Mouse (Mus musculus) MEL (cell line): ENCODE measurements at regions not wholly inside any gene's neighbourhood (a gene's known extent, or its start where the extent isn't known, plus 50 kb on each side); places are given as distances from the start of the nearest gene placed in this dataset.

ENCODE experiments used
- DNase-seq: peaks from one replicate; pipeline ENCODE4 v3.0.0; 2011; ENCODE audit warnings: low read depth, low spot score
- H3K27ac ChIP-seq: 2 replicates; pipeline ENCODE4 v1.5.1; 2012; ENCODE audit warnings: low read depth, mild to moderate bottlenecking, control low read depth, low read length, moderate library complexity; ENCODE audit not compliant: control insufficient read depth
- H3K27me3 ChIP-seq, 2 experiments: fragments of 150-350 bp in 1 of 2; sonication (generic) in 1 of 2; 2 replicates each; pipeline ENCODE4 v1.6.1; 2012; ENCODE audit warnings: low read length in 2 of 2, mild to moderate bottlenecking in 2 of 2, improper control_type of control experiment in 1 of 2, moderate library complexity in 1 of 2; ENCODE audit not compliant: insufficient read depth in 2 of 2, control insufficient read depth in 1 of 2
- H3K36me3 ChIP-seq, 2 experiments: 2 replicates each; pipeline ENCODE4 v1.6.1; 2012 to 2014; ENCODE audit warnings: low read length in 2 of 2, improper control_type of control experiment in 1 of 2, inconsistent platforms in 1 of 2, mild to moderate bottlenecking in 1 of 2; ENCODE audit not compliant: insufficient read depth in 2 of 2, control insufficient read depth in 1 of 2
- H3K4me1 ChIP-seq, 2 experiments: fragments of 150-350 bp in 1 of 2; sonication (generic) in 1 of 2; 2 replicates each; pipeline ENCODE4 v1.6.1; 2012; ENCODE audit warnings: low read length in 2 of 2, improper control_type of control experiment in 1 of 2, mild to moderate bottlenecking in 1 of 2; ENCODE audit not compliant: insufficient read depth in 2 of 2, control insufficient read depth in 1 of 2
- H3K4me3 ChIP-seq, 2 experiments: fragments of 150-350 bp in 1 of 2; sonication (generic) in 1 of 2; 2 replicates each; pipeline ENCODE4 v1.5.1; 2012; ENCODE audit warnings: low read depth in 2 of 2, low read length in 2 of 2, mild to moderate bottlenecking in 2 of 2, moderate library complexity in 2 of 2, control low read depth in 1 of 2, improper control_type of control experiment in 1 of 2; ENCODE audit not compliant: control insufficient read depth in 1 of 2, insufficient read depth in 1 of 2
- H3K79me2 ChIP-seq: 2 replicates; pipeline ENCODE4 v1.6.1; 2012; ENCODE audit warnings: mild to moderate bottlenecking, low read length, moderate library complexity; ENCODE audit not compliant: control insufficient read depth, poor library complexity, insufficient read depth
- H3K9ac ChIP-seq: 2 replicates; pipeline ENCODE4 v1.6.1; 2012; ENCODE audit warnings: low read depth, mild to moderate bottlenecking, control low read depth, low read length, moderate library complexity; ENCODE audit not compliant: control insufficient read depth, poor library complexity, severe bottlenecking
- H3K9me3 ChIP-seq: fragments of 150-350 bp; sonication (generic); replicated peaks from 2 replicates; pipeline ENCODE4 v1.6.1; 2012; ENCODE audit warnings: mild to moderate bottlenecking, low read length, improper control_type of control experiment, moderate library complexity; ENCODE audit not compliant: insufficient read depth
- CHD1 ChIP-seq: IDR thresholded peaks from 2 replicates; pipeline ENCODE4 v1.6.1; 2012; ENCODE audit warnings: low read depth, mild to moderate bottlenecking, inconsistent platforms, low read length, improper control_type of control experiment
- CHD2 ChIP-seq: IDR thresholded peaks from 2 replicates; pipeline ENCODE4 v1.6.1; 2011; ENCODE audit warnings: low read length, improper control_type of control experiment
- CTCF ChIP-seq, 3 experiments: IDR thresholded peaks in 2 of 3; conservative IDR thresholded peaks in 1 of 3; 2 replicates each; pipeline ENCODE4 v1.5.1; 2011 to 2012; ENCODE audit warnings: low read length in 3 of 3, low read depth in 2 of 3, mild to moderate bottlenecking in 2 of 3, improper control_type of control experiment in 1 of 3, inconsistent platforms in 1 of 3, mixed read lengths in 1 of 3, moderate library complexity in 1 of 3; ENCODE audit not compliant: control insufficient read depth in 1 of 3, insufficient read depth in 1 of 3, poor library complexity in 1 of 3, severe bottlenecking in 1 of 3
- E2F4 ChIP-seq: IDR thresholded peaks from 2 replicates; pipeline ENCODE4 v1.6.1; 2011; ENCODE audit warnings: low read depth, low read length, improper control_type of control experiment, borderline replicate concordance
- ELF1 ChIP-seq: IDR thresholded peaks from 2 replicates; pipeline ENCODE4 v1.6.1; 2014; ENCODE audit warnings: low read depth, mild to moderate bottlenecking, inconsistent platforms, low read length, improper control_type of control experiment, moderate library complexity
- EP300 ChIP-seq, 2 experiments: IDR thresholded peaks; 2 replicates each; pipeline ENCODE4 v1.6.1; 2011; ENCODE audit warnings: improper control_type of control experiment in 2 of 2, low read length in 2 of 2, low read depth in 1 of 2, mild to moderate bottlenecking in 1 of 2
- ETS1 ChIP-seq: IDR thresholded peaks from 2 replicates; pipeline ENCODE4 v1.6.1; 2012; ENCODE audit warnings: low read depth, mild to moderate bottlenecking, inconsistent platforms, low read length, improper control_type of control experiment, moderate library complexity
- GABPA ChIP-seq: IDR thresholded peaks from 2 replicates; pipeline ENCODE4 v1.6.1; 2012; ENCODE audit warnings: low read depth, mild to moderate bottlenecking, inconsistent platforms, low read length, improper control_type of control experiment, moderate library complexity
- GATA1 ChIP-seq: IDR thresholded peaks from 2 replicates; pipeline ENCODE4 v1.6.1; 2011; ENCODE audit warnings: low read depth, low read length, improper control_type of control experiment
- HCFC1 ChIP-seq: IDR thresholded peaks from 2 replicates; pipeline ENCODE4 v1.6.1; 2012; ENCODE audit warnings: low read depth, mild to moderate bottlenecking, inconsistent platforms, low read length, improper control_type of control experiment, moderate library complexity
- JUND ChIP-seq: IDR thresholded peaks from 2 replicates; pipeline ENCODE4 v1.6.1; 2011; ENCODE audit warnings: low read depth, mild to moderate bottlenecking, improper control_type of control experiment, low read length
- KAT2A ChIP-seq: conservative IDR thresholded peaks from 2 replicates; pipeline ENCODE4 v1.6.1; 2012; ENCODE audit warnings: low read depth, low read length, improper control_type of control experiment, inconsistent platforms
- MAFK ChIP-seq: IDR thresholded peaks from 2 replicates; pipeline ENCODE4 v1.6.1; 2011; ENCODE audit warnings: low read depth, mild to moderate bottlenecking, low read length, improper control_type of control experiment, borderline replicate concordance
- MAX ChIP-seq: IDR thresholded peaks from 2 replicates; pipeline ENCODE4 v1.6.1; 2011; ENCODE audit warnings: low read length, improper control_type of control experiment
- MAZ ChIP-seq: IDR thresholded peaks from 2 replicates; pipeline ENCODE4 v1.6.1; 2012; ENCODE audit warnings: low read depth, mild to moderate bottlenecking, inconsistent platforms, low read length, improper control_type of control experiment
- MEF2A ChIP-seq: IDR thresholded peaks from 2 replicates; pipeline ENCODE4 v1.6.1; 2014; ENCODE audit warnings: low read depth, mild to moderate bottlenecking, inconsistent platforms, low read length, improper control_type of control experiment; ENCODE audit not compliant: poor library complexity, insufficient replicate concordance, severe bottlenecking; ENCODE audit errors: extremely low read depth
- MXI1 ChIP-seq: IDR thresholded peaks from 2 replicates; pipeline ENCODE4 v1.6.1; 2011; ENCODE audit warnings: mild to moderate bottlenecking, low read depth, low read length, improper control_type of control experiment
- MYB ChIP-seq: IDR thresholded peaks from 2 replicates; pipeline ENCODE4 v1.6.1; 2011; ENCODE audit warnings: mild to moderate bottlenecking, low read depth, low read length, improper control_type of control experiment
- MYC ChIP-seq: IDR thresholded peaks from 2 replicates; pipeline ENCODE4 v1.6.1; 2011; ENCODE audit warnings: low read depth, mild to moderate bottlenecking, low read length, improper control_type of control experiment, moderate library complexity
- NRF1 ChIP-seq: IDR thresholded peaks from 2 replicates; pipeline ENCODE4 v1.6.1; 2014; ENCODE audit warnings: low read depth, mild to moderate bottlenecking, inconsistent platforms, low read length, improper control_type of control experiment, moderate library complexity; ENCODE audit not compliant: poor library complexity, insufficient read depth, severe bottlenecking
- POLR2A ChIP-seq, 2 experiments: IDR thresholded peaks; 2 replicates each; pipeline ENCODE4 v1.6.1; 2011 to 2012; ENCODE audit warnings: low read length in 2 of 2, mild to moderate bottlenecking in 2 of 2, control low read depth in 1 of 2, improper control_type of control experiment in 1 of 2, low read depth in 1 of 2, moderate library complexity in 1 of 2; ENCODE audit not compliant: control insufficient read depth in 1 of 2, insufficient read depth in 1 of 2, poor library complexity in 1 of 2
- POLR2AphosphoS2 ChIP-seq: IDR thresholded peaks from 2 replicates; pipeline ENCODE4 v1.6.1; 2011; ENCODE audit warnings: low read length, improper control_type of control experiment
- POLR2AphosphoS5 ChIP-seq: IDR thresholded peaks from 2 replicates; pipeline ENCODE4 v1.6.1; 2012; ENCODE audit warnings: low read depth, borderline replicate concordance, mild to moderate bottlenecking, inconsistent platforms, low read length, moderate library complexity, mixed read lengths
- RAD21 ChIP-seq: IDR thresholded peaks from 2 replicates; pipeline ENCODE4 v1.6.1; 2011; ENCODE audit warnings: mild to moderate bottlenecking, low read depth, low read length, improper control_type of control experiment
- RCOR1 ChIP-seq: IDR thresholded peaks from 2 replicates; pipeline ENCODE4 v1.6.1; 2012; ENCODE audit warnings: low read depth, mild to moderate bottlenecking, inconsistent platforms, low read length, improper control_type of control experiment
- SIN3A ChIP-seq: IDR thresholded peaks from 2 replicates; pipeline ENCODE4 v1.6.1; 2012; ENCODE audit warnings: low read length, improper control_type of control experiment, inconsistent platforms
- SMC3 ChIP-seq: IDR thresholded peaks from 2 replicates; pipeline ENCODE4 v1.6.1; 2011; ENCODE audit warnings: low read depth, low read length, improper control_type of control experiment
- TAL1 ChIP-seq: IDR thresholded peaks from 2 replicates; pipeline ENCODE4 v1.6.1; 2012; ENCODE audit warnings: mild to moderate bottlenecking, inconsistent platforms, low read length, moderate library complexity, mixed read lengths
- TBP ChIP-seq: IDR thresholded peaks from 2 replicates; pipeline ENCODE4 v1.8.0; 2011; ENCODE audit warnings: low read depth, low read length, improper control_type of control experiment
- TCF12 ChIP-seq: IDR thresholded peaks from 2 replicates; pipeline ENCODE4 v1.6.1; 2014; ENCODE audit warnings: low read depth, mild to moderate bottlenecking, inconsistent platforms, low read length, improper control_type of control experiment, moderate library complexity
- UBTF ChIP-seq: IDR thresholded peaks from 2 replicates; pipeline ENCODE4 v1.6.1; 2012; ENCODE audit warnings: low read depth, mild to moderate bottlenecking, inconsistent platforms, low read length, improper control_type of control experiment, moderate library complexity, borderline replicate concordance; ENCODE audit not compliant: insufficient read depth
- USF1 ChIP-seq: IDR thresholded peaks from 2 replicates; pipeline ENCODE4 v1.6.1; 2014; ENCODE audit warnings: low read depth, mild to moderate bottlenecking, inconsistent platforms, low read length, improper control_type of control experiment, moderate library complexity
- USF2 ChIP-seq, 2 experiments: IDR thresholded peaks; 2 replicates each; pipeline ENCODE4 v1.6.1; 2011 to 2012; ENCODE audit warnings: improper control_type of control experiment in 2 of 2, low read length in 2 of 2, borderline replicate concordance in 1 of 2, inconsistent platforms in 1 of 2, low read depth in 1 of 2, mild to moderate bottlenecking in 1 of 2; ENCODE audit not compliant: insufficient read depth in 1 of 2
- ZC3H11A ChIP-seq: IDR thresholded peaks from 2 replicates; pipeline ENCODE4 v1.6.1; 2012; ENCODE audit warnings: low read depth, mild to moderate bottlenecking, inconsistent platforms, low read length, improper control_type of control experiment
- ZKSCAN1 ChIP-seq: IDR thresholded peaks from 2 replicates; pipeline ENCODE4 v1.6.1; 2012; ENCODE audit warnings: low read depth, mild to moderate bottlenecking, inconsistent platforms, low read length, improper control_type of control experiment, moderate library complexity
- ZMIZ1 ChIP-seq: IDR thresholded peaks from 2 replicates; pipeline ENCODE4 v1.6.1; 2012; ENCODE audit warnings: low read depth, mild to moderate bottlenecking, inconsistent platforms, low read length, improper control_type of control experiment, moderate library complexity
- ZNF384 ChIP-seq: IDR thresholded peaks from 2 replicates; pipeline ENCODE4 v1.6.1; 2012; ENCODE audit warnings: low read depth, mild to moderate bottlenecking, inconsistent platforms, low read length, improper control_type of control experiment

DNA sequence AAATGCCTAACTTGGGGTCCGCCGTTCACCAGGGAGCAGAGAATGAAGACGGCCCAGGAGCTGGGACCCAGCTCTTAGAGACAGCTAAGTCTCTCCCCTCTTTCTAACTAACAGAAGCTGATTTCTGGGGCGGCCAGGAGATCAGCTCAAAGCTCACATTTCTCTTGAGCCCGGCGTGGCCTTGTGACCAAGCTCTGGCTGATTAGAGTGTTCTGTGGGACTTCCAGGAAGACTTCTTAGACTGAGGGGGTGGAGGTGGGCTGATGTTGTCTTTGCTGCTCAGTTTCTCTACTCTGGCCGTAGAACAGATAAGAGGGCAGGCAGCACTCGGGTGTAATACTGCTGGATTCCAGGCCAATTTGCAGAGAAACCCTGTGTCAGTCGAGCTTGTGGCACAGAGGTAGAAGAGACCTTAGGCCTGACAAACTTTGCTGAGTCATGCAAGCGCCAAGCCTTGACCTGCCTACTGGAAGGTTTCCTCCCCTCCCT, 96.5 kb upstream of the Map3k1 start:
- H3K27me3 ChIP-seq = no peaks in the 10 kb centered on the region
- peaks cover 0 to 8% of the 10 kb centered on the region in 2 experiments; a peak in 1 of 4 replicates for H3K4me1 ChIP-seq
- no peaks in the 10 kb centered on the region for H3K79me2 ChIP-seq
- peak overlapping the region; percentile 85 for H3K27ac ChIP-seq
- peak overlapping the region; percentile 70 for H3K9ac ChIP-seq
- no peaks in the 10 kb centered on the region for H3K9me3 ChIP-seq
- DNase-seq = peak; percentile 85
- H3K36me3 ChIP-seq = peaks cover 0 to 2% of the 10 kb centered on the region in 2 experiments; a peak in 1 of 4 replicates
- H3K4me3 ChIP-seq = peak overlapping the region; percentile 39 to 51
- TF ChIP-seq CHD1 (no peak), ZMIZ1 (0 out of 2 replicates have a peak, but pooled peaks have one; percentile 24), USF1 (peak; percentile 64), KAT2A (no peak), GATA1 (peak; percentile 71), SIN3A (peak; percentile 51), CHD2 (no peak), EP300 (IDR thresholded peaks at IDR 0.05; ENCODE audit: low read depth in 1 of 2, low read length in 2 of 2) (peak; percentile 70 to 71), RCOR1 (peak; percentile 51; the same call in 1 of the 2 replicates), MYB (no peak), MAFK (0 out of 2 replicates have a peak, but pooled peaks have one; percentile 77), POLR2AphosphoS2 (no peak), MEF2A (no peak), E2F4 (no peak), GABPA (peak; percentile 91), UBTF (no peak), USF2 (IDR thresholded peaks at IDR 0.05; ENCODE audit: borderline replicate concordance in 1 of 2, insufficient read depth in 1 of 2, low read depth in 1 of 2, low read length in 2 of 2) (no peak), ZC3H11A (no peak), ZKSCAN1 (no peak), TAL1 (no peak), JUND (no peak), MXI1 (peak; percentile 58; the same call in 1 of the 2 replicates), POLR2A (IDR thresholded peaks at IDR 0.05; ENCODE audit: control insufficient read depth in 1 of 2, insufficient read depth in 1 of 2, low read depth in 1 of 2, low read length in 2 of 2, poor library complexity in 1 of 2) (peak in 1 of 2 experiments; percentile 51; a peak in 1 of 4 replicates), ZNF384 (no peak), POLR2AphosphoS5 (no peak), RAD21 (no peak), TBP (peak; percentile 65; the same call in 1 of the 2 replicates), HCFC1 (peak; percentile 43; the same call in 1 of the 2 replicates), SMC3 (no peak), ELF1 (peak; percentile 36; the same call in 1 of the 2 replicates), MAZ (no peak), MYC (peak; percentile 53; the same call in 1 of the 2 replicates), MAX (no peak), TCF12 (peak; percentile 44), NRF1 (no peak), CTCF (IDR thresholded peaks at IDR 0.05 in 2 of 3, conservative IDR thresholded peaks at IDR 0.05 in 1 of 3; ENCODE audit: control insufficient read depth in 1 of 3, insufficient read depth in 1 of 3, low read depth in 2 of 3, low read length in 3 of 3, poor library complexity in 1 of 3, severe bottlenecking in 1 of 3) (no peak), ETS1 (peak; percentile 70; the same call in 1 of the 2 replicates)
